Mouse (Mus musculus) midbrain, postnatal 0 days (tissue): ENCODE results near the gene Apom. TPM values are rescaled to one million over a fixed set of nuclear protein-coding genes. Genes with fewer than 3 reads are reported as not detected.
A peak's percentile ranks its signal among the peaks of the same experiment; 100 is the strongest.

ENCODE experiments used
- ATAC-seq: fragments of 200-750 bp; cut with Nextera tagmentation; 2 replicates; pipeline ENCODE4 v1.8.0; 2017; ENCODE audit warnings: moderate number of reproducible peaks, mild to moderate bottlenecking, moderate TSS enrichment, moderate library complexity; ENCODE audit not compliant: low FRiP score
- DNase-seq: peaks from one replicate; pipeline ENCODE4 v3.0.0-alpha.2; 2015; ENCODE audit warnings: low spot score
- H3K27ac ChIP-seq: fragments of 300-500 bp; sonication (generic); 2 replicates; pipeline ENCODE4 v1.5.1; 2014; ENCODE audit warnings: low read depth, mild to moderate bottlenecking, low read length, mixed read lengths
- H3K27me3 ChIP-seq: fragments of 300-500 bp; sonication (generic); 2 replicates; pipeline ENCODE4 v1.6.1; 2014; ENCODE audit warnings: low read length, control low read depth, mixed read lengths; ENCODE audit not compliant: insufficient read depth
- H3K36me3 ChIP-seq: fragments of 300-500 bp; sonication (generic); 2 replicates; pipeline ENCODE4 v1.6.1; 2014; ENCODE audit warnings: low read length, control low read depth, mixed read lengths; ENCODE audit not compliant: insufficient read depth
- H3K4me1 ChIP-seq: fragments of 300-500 bp; sonication (generic); 2 replicates; pipeline ENCODE4 v1.6.1; 2014; ENCODE audit warnings: mild to moderate bottlenecking, control low read depth, antibody characterized with exemption, low read length, mixed read lengths; ENCODE audit not compliant: insufficient read depth
- H3K4me2 ChIP-seq: fragments of 300-500 bp; sonication (generic); 2 replicates; pipeline ENCODE4 v1.6.1; 2014; ENCODE audit warnings: low read depth, mild to moderate bottlenecking, low read length, mixed read lengths; ENCODE audit not compliant: poor library complexity, severe bottlenecking
- H3K4me3 ChIP-seq: fragments of 300-500 bp; sonication (generic); 2 replicates; pipeline ENCODE4 v1.5.1; 2014; ENCODE audit warnings: low read depth, mild to moderate bottlenecking, low read length, moderate library complexity
- H3K9ac ChIP-seq: fragments of 300-500 bp; sonication (generic); replicated peaks from 2 replicates; pipeline ENCODE4 v1.6.1; 2014; ENCODE audit warnings: mild to moderate bottlenecking, low read length, moderate library complexity, mixed read lengths; ENCODE audit not compliant: poor library complexity, severe bottlenecking
- H3K9me3 ChIP-seq: fragments of 300-500 bp; sonication (generic); 2 replicates; pipeline ENCODE4 v1.6.1; 2016; ENCODE audit warnings: low read length, control low read depth
- CTCF ChIP-seq: IDR thresholded peaks from 2 replicates; pipeline ENCODE4 v1.5.1; 2016; ENCODE audit warnings: antibody characterized with exemption, mild to moderate bottlenecking
- WGBS: fragments of 180-500 bp; shearing (Covaris S2); extraction: QIAGEN DNeasy Blood & Tissue Kit; methylation state at CpG from one replicate; pipeline ENCODE4 v1.1.7; 2014; 5-methylcytosine and 5-hydroxymethylcytosine counted together
- polyA plus RNA-seq: library from polyadenylated mRNA; unstranded; fragments of >200 nt; fragmentation: Nextera tagmentation; extraction: Ambion mirVana; gene quantifications from 2 replicates; pipeline ENCODE4 v1.2.1, GENCODE M21; 2015
- total RNA-seq: library from RNA; depleted of rRNA; stranded (reverse); fragments of >200 nt; gene quantifications from 2 replicates; pipeline ENCODE4 v1.2.3, GENCODE M21; 2014

Gene Apom
- total and polyA plus RNA-seq, 2 experiments from 2014 or later = 0.44 TPM; not detected in 1

DNA sequence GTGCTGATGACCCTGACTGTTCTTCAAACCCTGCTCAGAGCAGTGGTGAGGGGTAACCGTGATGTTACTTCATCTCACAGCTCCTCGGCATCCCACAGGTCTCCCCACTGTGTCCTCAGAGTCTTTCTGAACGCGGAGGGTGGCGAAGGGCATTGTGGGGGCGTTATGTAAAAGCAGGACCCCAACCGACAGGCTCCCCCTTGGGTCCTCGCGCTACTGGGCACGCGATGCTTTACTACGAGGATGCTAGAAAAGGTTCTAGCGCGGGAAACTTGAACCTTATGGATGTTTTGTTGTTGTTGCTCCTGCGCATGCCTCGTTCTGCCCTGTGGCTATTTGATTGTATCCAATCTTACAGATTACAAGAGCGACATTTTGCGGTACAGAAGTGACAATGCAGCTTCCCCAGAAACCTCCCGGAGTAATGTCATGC is 10.0 kb downstream of the Apom start, which contains the start of gene Csnk2b:
Gene Csnk2b, minus strand, starts transcription at position 183 of the 433 bp plus-strand sequence.
- DNase-seq = peak; percentile 94
- WGBS = 0% methylated on average over 19 of the region's 19 CpGs
- Histone ChIP-seq H3K27ac (peak within 1 kb of the TSS; percentile 92), H3K9ac (peak within 1 kb of the TSS; percentile 89), H3K4me3 (peak within 1 kb of the TSS; percentile 92), H3K9me3 (no peaks in the 10 kb centered on the region), H3K36me3 (peaks cover 23% of the 10 kb centered on the region), H3K4me2 (peak within 1 kb of the TSS; percentile 94), H3K4me1 (peaks cover 4% of the 10 kb centered on the region; the same call in 1 of the 2 replicates), H3K27me3 (no peaks in the 10 kb centered on the region)
- peak; percentile 59 for ATAC-seq
- peak; percentile 60 for TF ChIP-seq CTCF

DNA sequence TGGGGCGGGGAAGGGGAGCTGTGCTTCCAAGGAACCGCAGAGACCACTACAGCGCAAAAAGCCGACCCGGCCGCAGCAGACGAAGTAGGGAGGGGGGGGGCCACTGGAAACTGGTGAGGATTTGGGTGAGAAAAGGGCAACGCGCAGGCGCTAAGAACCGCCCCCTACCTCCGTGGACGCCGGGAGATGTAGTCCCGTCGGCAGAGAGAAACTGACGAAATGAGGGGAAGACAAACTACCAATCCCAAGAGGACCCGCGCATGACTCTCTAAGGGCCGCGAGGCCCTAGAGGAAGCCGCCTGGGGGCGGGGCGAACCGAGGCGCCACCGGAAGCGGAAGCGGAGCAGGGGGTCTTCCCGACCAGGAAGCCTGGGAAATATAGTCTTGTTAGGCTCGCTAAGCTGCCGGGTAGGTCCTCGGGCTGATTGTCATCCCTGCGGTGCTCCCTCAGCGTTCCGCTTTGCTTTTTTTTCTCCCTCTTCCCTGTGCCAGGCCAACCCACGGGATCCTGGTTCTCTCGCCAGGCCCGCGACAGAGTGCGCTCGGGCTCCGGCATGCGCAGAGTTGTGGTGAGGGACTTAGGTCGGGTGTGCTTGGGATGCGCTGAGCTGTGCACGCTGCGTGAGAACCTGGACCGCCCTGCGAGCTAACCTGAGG is 10.6 kb downstream of the Apom start, which contains the start of gene Gpank1:
Gene Gpank1, plus strand, starts transcription at position 313 of the 657 bp plus-strand sequence.
- ATAC-seq = peak; percentile 93
- H3K9me3 ChIP-seq = no peaks in the 10 kb centered on the region
- no peak for TF ChIP-seq CTCF
- no peaks in the 10 kb centered on the region for H3K4me1 ChIP-seq
- WGBS = under 1% methylated on average over 50 of the region's 50 CpGs
- peak; percentile 100 for DNase-seq
- H3K4me2 ChIP-seq = peak within 1 kb of the TSS; percentile 94
- peak within 1 kb of the TSS; percentile 92 for H3K4me3 ChIP-seq
- H3K36me3 ChIP-seq = peaks cover 25% of the 10 kb centered on the region
- peak within 1 kb of the TSS; percentile 92 for H3K27ac ChIP-seq
- peak within 1 kb of the TSS; percentile 89 for H3K9ac ChIP-seq
- no peaks in the 10 kb centered on the region for H3K27me3 ChIP-seq

DNA sequence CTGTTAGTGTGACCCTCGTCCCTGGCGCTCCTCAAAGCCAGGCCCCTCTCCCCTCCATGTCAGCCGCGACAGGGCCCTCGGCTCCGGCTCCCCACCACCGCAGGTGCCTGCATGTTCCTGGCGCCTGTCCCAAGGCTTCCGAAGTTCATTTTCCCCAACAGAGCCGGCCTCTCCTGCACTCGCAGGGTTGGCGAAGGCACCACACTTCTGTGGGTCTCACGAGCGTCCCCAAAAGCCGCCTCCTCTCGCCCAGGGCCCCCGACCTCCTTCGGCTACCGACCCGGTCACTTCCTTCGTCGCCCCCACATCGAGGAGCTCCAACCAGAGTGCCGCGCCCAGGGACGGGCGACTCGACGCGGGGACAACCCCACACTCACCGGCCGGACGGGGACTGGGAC is 11.1 kb downstream of the Apom start:
- peak overlapping the region; percentile 92 for H3K4me3 ChIP-seq
- H3K4me2 ChIP-seq = peak overlapping the region; percentile 94
- H3K9ac ChIP-seq = peak overlapping the region; percentile 89
- peak overlapping the region; percentile 60 for H3K27ac ChIP-seq
- H3K9me3 ChIP-seq = no peaks in the 10 kb centered on the region
- H3K36me3 ChIP-seq = peaks cover 30% of the 10 kb centered on the region
- no peak for DNase-seq
- no peak for ATAC-seq
- H3K27me3 ChIP-seq = no peaks in the 10 kb centered on the region
- TF ChIP-seq CTCF = no peak
- no peaks in the 10 kb centered on the region for H3K4me1 ChIP-seq
- WGBS = 0% methylated on average over 33 of the region's 33 CpGs

DNA sequence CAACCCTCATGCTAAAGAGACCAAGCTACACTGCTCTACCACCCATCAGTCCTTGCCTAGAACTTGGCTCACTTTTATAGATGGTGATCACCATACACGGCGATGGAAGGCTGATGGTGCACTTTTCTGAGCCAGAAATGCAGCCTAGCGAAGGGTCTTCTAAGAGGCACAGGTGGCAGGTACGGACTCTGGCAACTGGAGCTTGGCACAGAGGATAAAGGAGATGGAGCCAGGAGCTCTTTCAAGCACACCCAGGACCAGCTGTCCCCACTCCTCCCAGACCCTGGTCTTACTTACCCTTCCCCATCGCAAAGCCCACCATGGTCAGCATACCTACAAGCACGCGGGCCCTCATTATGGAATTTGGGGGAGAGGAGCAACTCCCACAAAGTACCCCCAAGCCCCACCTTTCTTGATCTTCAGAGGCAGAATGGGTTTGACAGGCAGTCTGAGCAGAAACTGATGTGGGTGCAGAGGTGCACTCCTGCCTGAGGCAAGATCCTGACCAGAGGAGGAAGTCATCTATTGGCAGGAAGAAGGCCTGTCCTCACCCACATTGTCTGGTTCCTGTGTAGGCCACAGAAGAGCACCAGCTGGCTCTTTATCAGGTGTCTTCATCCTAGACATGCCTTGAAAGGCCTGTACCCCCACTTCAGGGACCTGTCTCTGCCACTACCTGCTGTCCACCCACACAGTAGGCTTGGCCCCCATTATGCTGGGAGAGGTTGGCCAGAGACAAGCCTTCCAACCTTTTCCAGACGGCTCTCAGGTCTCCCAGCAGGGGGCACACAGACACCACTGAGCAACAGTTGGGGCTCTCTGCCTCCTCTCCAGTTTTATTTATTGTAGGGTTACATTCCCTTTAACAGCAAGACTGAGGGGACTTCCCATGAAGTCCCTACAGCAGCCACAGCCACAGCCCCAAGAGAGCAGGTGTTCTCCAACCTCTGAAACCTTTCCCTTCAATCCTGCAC is 16.5 kb downstream of the Apom start, which contains the start of gene Ly6g5b:
Gene Ly6g5b, minus strand, starts transcription at position 383 of the 974 bp plus-strand sequence.
- H3K27ac ChIP-seq = no peak within 1 kb of the TSS
- no peaks in the 10 kb centered on the region for H3K27me3 ChIP-seq
- WGBS = 87% methylated on average over 8 of the region's 8 CpGs
- H3K36me3 ChIP-seq = peaks cover 40% of the 10 kb centered on the region
- H3K9ac ChIP-seq = no peak within 1 kb of the TSS
- no peaks in the 10 kb centered on the region for H3K4me1 ChIP-seq
- no peak within 1 kb of the TSS for H3K4me3 ChIP-seq
- no peak for DNase-seq
- ATAC-seq = no peak
- H3K9me3 ChIP-seq = no peaks in the 10 kb centered on the region
- H3K4me2 ChIP-seq = no peak within 1 kb of the TSS
- peak; percentile 47; the same call in 1 of the 2 replicates for TF ChIP-seq CTCF

DNA sequence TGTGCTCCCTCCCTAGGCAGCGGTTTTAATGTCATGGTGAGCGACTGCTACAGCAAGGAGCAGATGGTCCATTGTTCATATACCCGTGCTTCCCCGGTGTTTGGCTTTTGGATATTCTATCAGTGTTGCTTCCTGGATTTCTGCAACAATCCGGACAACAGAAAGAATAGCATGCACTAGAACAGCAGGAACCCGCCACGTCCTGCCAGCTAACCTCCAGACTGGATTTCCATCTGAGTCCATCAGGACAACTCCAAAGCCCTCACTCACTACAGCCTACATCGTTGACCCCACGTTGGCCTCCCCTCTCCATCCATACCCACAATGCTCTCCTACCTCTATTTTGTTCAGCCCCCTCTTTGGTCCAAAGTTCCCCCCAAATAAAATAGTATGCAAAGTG is 20.1 kb downstream of the Apom start:
- Histone ChIP-seq H3K4me3 (no peak overlapping the region), H3K9ac (no peak overlapping the region), H3K4me2 (no peak overlapping the region), H3K27me3 (no peaks in the 10 kb centered on the region), H3K36me3 (peaks cover 24% of the 10 kb centered on the region), H3K4me1 (no peaks in the 10 kb centered on the region), H3K9me3 (no peaks in the 10 kb centered on the region), H3K27ac (no peak overlapping the region)
- no peak for TF ChIP-seq CTCF
- WGBS = 72% methylated on average over 9 of the region's 9 CpGs
- DNase-seq (no peak), ATAC-seq (no peak)
